In the genomic region with DNA sequence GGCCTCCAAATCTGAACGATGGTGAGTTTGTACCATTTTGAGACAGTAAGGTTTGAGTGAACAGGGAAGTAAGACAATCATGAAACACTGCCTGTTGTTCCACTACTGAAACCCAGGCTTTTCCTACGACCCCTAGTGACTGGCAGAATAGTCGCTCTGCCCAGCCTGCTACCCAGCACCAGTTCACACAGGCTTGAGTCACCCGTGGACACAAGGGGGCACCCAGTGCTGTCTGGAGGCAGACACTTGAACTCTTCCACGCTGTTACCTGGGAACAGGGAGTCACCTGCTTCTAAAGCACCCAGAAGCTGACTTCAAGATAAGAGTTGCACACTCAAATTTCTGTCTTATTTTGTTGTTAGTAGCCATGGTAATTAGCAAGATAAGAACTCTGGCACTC, we compare ENCODE assay signal across 18 mouse cellular contexts.
DNase-seq lines count a peak whose midpoint lies in the region; ATAC-seq lines count a peak whose summit lies in the region.
"Had no signal": no experiment of that assay in that cellular context is flagged by ENCODE, and none has a peak within 500 bp of the region (broad histone marks: within the 10 kb centered on the region; RNA-seq: fewer than 3 reads in every experiment).

No protein-coding gene starts in this region.

- H3K4me3 ChIP-seq in heart, embryonic 12.5 days: no peak overlapping the region
- H3K4me3 ChIP-seq: embryonic facial prominence, embryonic 15.5 days; erythroblast, embryonic 14.5 days; forebrain, embryonic 10.5 days; hindbrain, embryonic 10.5 days had no signal

- DNase-seq in heart, adult 11 months: peak; percentile 85
- peak; percentile 23 for DNase-seq in kidney, adult 9 months
- no peak for DNase-seq in kidney, adult 8-10 months
- DNase-seq in lung, postnatal 25 days (ENCODE audit: low spot score): peak; percentile 14
- no peak for DNase-seq in lung, postnatal 14 days
- DNase-seq in spleen, postnatal 14 days (ENCODE audit: low spot score in 2 of 2): no peak
- DNase-seq: adrenal gland, postnatal 10 days; cerebellum, adult 11 months; cerebellum, adult 8-10 months; cerebellum, postnatal 14 days; embryo, embryonic 11 days had no signal

- ATAC-seq in heart, embryonic 12.5 days (ENCODE audit: insufficient number of reproducible peaks, low FRiP score): no peak
- ATAC-seq: forebrain, embryonic 14.5 days had no signal

- no peak overlapping the region for H3K9ac ChIP-seq in heart, embryonic 12.5 days
- H3K9ac ChIP-seq: embryonic facial prominence, embryonic 15.5 days; hindbrain, embryonic 14.5 days had no signal

- H3K27ac ChIP-seq in heart, embryonic 12.5 days (ENCODE audit: poor library complexity, severe bottlenecking): no peak overlapping the region
- H3K27ac ChIP-seq: embryonic facial prominence, embryonic 15.5 days; forebrain, embryonic 10.5 days; hindbrain, embryonic 10.5 days; hindbrain, embryonic 14.5 days had no signal

- H3K9me3 ChIP-seq in heart, embryonic 12.5 days (replicated peaks): peaks cover 11% of the 10 kb centered on the region
- H3K9me3 ChIP-seq: embryonic facial prominence, embryonic 15.5 days had no signal

- H3K36me3 ChIP-seq in heart, embryonic 12.5 days: peaks cover 35% of the 10 kb centered on the region
- H3K36me3 ChIP-seq: embryonic facial prominence, embryonic 15.5 days; forebrain, embryonic 10.5 days; hindbrain, embryonic 10.5 days had no signal

- H3K4me2 ChIP-seq in heart, embryonic 12.5 days: no peak overlapping the region
- H3K4me2 ChIP-seq: embryonic facial prominence, embryonic 15.5 days; hindbrain, embryonic 14.5 days had no signal

- WGBS in heart, embryonic 12.5 days: 82% methylated on average over 5 of the region's 5 CpGs

- no peaks in the 10 kb centered on the region for H3K27me3 ChIP-seq in heart, embryonic 12.5 days (replicated peaks)
- H3K27me3 ChIP-seq: embryonic facial prominence, embryonic 15.5 days had no signal

- H3K4me1 ChIP-seq in heart, embryonic 12.5 days (replicated peaks): 0 out of 2 replicates have a peak, but pooled peaks cover 4% of the 10 kb centered on the region
- H3K4me1 ChIP-seq: forebrain, embryonic 10.5 days had no signal

Comparison
In these comparisons a context has a peak if more than half of its experiments do, and no peak if none do; other contexts are left out.
1. DNase-seq: peak in heart, adult 11 months (single experiment), kidney, adult 9 months (single experiment) and lung, postnatal 25 days (single experiment); none in kidney, adult 8-10 months (0 of 2), lung, postnatal 14 days (single experiment) and spleen, postnatal 14 days (0 of 2).